ENCODE assay signal across 8 mouse cellular contexts in the genomic region with DNA sequence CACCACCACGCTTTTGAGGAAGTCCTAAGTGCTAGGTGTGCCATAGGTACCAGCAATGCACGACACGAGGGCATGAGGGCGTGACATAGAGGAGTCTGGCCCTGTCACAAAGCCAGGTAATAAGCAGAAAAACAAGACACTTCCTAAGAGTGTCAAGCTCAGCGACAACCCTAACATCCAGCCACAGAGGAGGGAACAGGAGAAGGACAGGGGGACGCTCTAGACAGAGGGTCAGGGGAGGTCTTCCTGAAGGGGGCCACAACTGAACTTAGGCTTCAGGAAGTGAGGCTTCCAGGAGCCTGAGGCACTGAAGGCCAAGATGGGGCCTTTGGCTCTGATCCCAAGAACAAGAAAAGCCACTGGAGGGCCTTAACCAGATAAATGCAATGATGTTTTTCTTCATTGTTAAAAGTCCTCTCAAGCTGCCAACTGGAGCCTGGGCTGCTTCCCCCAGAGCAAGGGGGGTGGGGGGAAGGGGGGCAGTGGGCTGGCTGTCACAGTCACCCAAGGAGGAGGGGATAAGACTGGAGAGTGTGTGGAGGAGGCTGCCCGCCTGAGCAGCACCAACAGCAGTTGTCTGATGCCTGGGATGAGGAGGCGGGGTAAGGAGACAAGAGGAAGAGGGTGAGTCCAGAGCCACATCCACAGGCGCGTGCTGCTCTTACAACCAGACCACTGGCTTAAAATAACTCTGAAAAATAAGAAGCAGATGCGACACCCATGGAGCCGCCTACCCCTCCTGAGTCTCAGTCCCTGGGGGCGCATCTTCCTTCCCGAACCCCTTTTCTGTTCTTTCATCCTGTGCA.
DNase-seq lines count a peak whose midpoint lies in the region; TF ChIP-seq lines count a peak whose summit lies in the region.

No protein-coding gene starts in this region.

- H3K9me3 ChIP-seq in heart, embryonic 10.5 days = no peaks in the 10 kb centered on the region

- 41% methylated on average over 14 of the region's 14 CpGs for WGBS in heart, embryonic 10.5 days
- WGBS in thymus, adult 2 months = 31% methylated on average over 14 of the region's 14 CpGs

- no peak for TF ChIP-seq CTCF in thymus, adult 2 months (IDR thresholded peaks at IDR 0.05; ENCODE audit: borderline replicate concordance, control insufficient read depth, extremely low read depth, insufficient read depth, low read length, poor library complexity)
- TF ChIP-seq CTCF in gastrocnemius, adult 2 months (IDR thresholded peaks at IDR 0.05) = no peak

- H3K4me3 ChIP-seq in heart, embryonic 10.5 days = no peak overlapping the region
- no peak overlapping the region for H3K4me3 ChIP-seq in thymus, adult 2 months (ENCODE audit: control insufficient read depth, insufficient read depth, low read length)
- H3K4me3 ChIP-seq in gastrocnemius, adult 2 months = no peak overlapping the region

- peaks cover 8% of the 10 kb centered on the region for H3K27me3 ChIP-seq in heart, embryonic 10.5 days (ENCODE audit: insufficient read depth, poor library complexity, severe bottlenecking)
- H3K27me3 ChIP-seq in thymus, adult 2 months (ENCODE audit: control insufficient read depth, insufficient read depth, low read length) = no peaks in the 10 kb centered on the region

- H3K4me1 ChIP-seq in heart, embryonic 10.5 days = peaks cover 41% of the 10 kb centered on the region
- peaks cover 3% of the 10 kb centered on the region for H3K4me1 ChIP-seq in thymus, adult 2 months (replicated peaks; ENCODE audit: control insufficient read depth, insufficient read depth, low read length)

- H3K36me3 ChIP-seq in heart, embryonic 10.5 days = no peaks in the 10 kb centered on the region
- H3K36me3 ChIP-seq in thymus, adult 2 months (ENCODE audit: control insufficient read depth, insufficient read depth, low read length) = no peaks in the 10 kb centered on the region

- intact Hi-C loops in gastrocnemius, adult 2 months (cut with DNase I) = no loop called here

- no peak for TF ChIP-seq POLR2A in thymus, adult 2 months (IDR thresholded peaks at IDR 0.05; ENCODE audit: control insufficient read depth, extremely low read depth, insufficient read depth, low read length, poor library complexity)

- DNase-seq in ovary, adult 18-20 months (ENCODE audit: low spot score) = peak; percentile 33
- DNase-seq in ovary, postnatal 10 days (ENCODE audit: low spot score) = no peak
- DNase-seq in heart, embryonic 10.5 days (ENCODE audit: low spot score) = no peak
- DNase-seq in layer of hippocampus, adult 8-10 months (ENCODE audit: low spot score in 2 of 2) = peak; percentile 61 to 81
- peak; percentile 27 to 65 for DNase-seq in lung, postnatal 4 days
- no peak for DNase-seq in thymus, adult 2 months
- DNase-seq in spleen, postnatal 10 days (ENCODE audit: low spot score in 2 of 2) = no peak
- no peak for DNase-seq in gastrocnemius, adult 2 months

- H3K27ac ChIP-seq in heart, embryonic 10.5 days = peak overlapping the region; percentile 71
- no peak overlapping the region for H3K27ac ChIP-seq in thymus, adult 2 months (ENCODE audit: control insufficient read depth, insufficient read depth, low read length)
- H3K27ac ChIP-seq in gastrocnemius, adult 2 months = no peak overlapping the region

Comparison
In these comparisons a context has a peak if more than half of its experiments do, and no peak if none do; other contexts are left out.
1. DNase-seq: peak in ovary, adult 18-20 months (single experiment), layer of hippocampus, adult 8-10 months (2 of 2) and lung, postnatal 4 days (2 of 2); none in ovary, postnatal 10 days (single experiment), heart, embryonic 10.5 days (single experiment), thymus, adult 2 months (single experiment), spleen, postnatal 10 days (0 of 2) and gastrocnemius, adult 2 months (single experiment).